Mouse (Mus musculus): Measurements from ENCODE around the gene Gm45234.
A peak's percentile ranks its signal among the peaks of the same experiment; 100 is the strongest.

Gene Gm45234

DNA sequence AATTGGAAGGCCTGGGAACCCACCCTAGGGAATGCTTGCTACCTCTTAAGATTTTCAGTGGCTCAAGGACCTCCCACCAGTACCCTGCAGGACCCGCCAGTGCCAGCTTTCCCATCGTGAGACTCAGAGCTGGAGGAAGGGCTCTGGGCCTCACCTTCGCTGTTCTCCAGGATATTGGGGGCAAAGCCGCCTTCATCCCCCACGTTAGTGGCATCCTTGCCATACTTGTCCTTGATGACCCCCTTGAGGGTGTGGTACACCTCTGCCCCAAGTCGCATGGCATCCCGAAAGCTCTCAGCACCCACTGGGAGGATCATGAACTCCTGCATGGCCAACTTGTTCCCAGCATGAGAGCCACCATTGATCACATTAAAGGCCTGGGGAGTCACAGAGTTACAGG is 10.1 kb upstream of the Gm45234 start:
- no peak for DNase-seq

DNA sequence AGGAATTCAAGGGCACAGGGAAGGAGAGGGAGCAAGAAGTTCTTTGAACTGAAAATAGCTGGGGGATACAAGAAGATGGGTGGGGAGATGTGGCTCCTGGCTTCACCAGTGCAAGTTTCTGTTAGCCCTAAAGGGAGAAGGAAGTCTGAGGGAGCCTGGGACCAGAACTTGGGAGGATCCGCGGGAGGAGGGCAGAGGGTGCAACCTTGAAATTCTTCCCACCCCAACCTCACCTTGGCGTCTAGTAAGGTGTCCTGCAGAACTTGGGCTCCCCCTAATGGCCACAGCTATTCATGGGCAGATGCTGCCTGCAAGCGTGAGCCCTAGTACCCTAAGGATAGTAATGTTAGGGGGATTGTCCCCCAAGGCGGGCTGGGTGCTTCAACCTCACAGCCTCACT is 3.4 kb upstream of the Gm45234 start:
- peak; percentile 94 for DNase-seq

GRCm38 (mm10) chr6:124758849-124759232 is 3.0 kb upstream of the Gm45234 start:
- no peak for DNase-seq

GRCm38 (mm10) chr6:124757909-124758848 is 2.4 kb upstream of the Gm45234 start:
- peak; percentile 72 for DNase-seq

GRCm38 (mm10) chr6:124757351-124757880 is 1.6 kb upstream of the Gm45234 start:
- no peak for DNase-seq

DNA sequence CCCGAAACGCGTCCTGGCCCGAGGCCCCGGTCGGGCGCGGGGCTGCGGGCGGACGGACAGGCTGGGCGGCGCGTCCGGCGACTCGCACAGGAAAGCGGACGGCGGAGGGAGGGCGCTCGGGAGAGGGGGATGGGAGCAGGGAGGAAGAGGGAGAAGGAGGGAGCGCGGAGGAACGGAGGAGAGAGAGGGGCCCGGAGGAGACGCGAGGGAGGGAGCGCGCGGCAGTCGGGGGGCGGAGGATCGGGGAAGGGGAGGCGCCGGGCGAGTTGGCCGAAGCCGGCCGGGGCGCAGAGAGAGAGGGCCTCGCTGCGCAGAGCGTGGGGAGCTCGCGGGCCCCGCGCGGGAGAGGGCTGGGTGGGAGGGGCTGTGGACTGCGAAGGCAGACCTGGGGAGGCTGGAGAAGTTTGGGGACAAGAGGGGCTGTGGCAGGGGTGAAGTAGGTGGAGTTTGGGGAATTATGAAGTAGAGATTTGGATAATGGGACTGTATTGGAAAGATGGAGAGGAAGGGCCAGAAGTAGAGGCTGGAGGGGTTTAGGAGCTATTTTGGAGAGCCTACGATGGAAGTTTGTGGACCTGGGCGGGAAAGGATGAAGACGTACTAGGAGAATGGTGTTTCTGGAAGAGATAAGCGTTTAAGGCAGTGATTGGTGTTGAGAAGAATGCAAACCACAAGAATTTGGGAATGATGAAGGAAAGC is 980 bp upstream of the Gm45234 start:
- DNase-seq: peak; percentile 82

DNA sequence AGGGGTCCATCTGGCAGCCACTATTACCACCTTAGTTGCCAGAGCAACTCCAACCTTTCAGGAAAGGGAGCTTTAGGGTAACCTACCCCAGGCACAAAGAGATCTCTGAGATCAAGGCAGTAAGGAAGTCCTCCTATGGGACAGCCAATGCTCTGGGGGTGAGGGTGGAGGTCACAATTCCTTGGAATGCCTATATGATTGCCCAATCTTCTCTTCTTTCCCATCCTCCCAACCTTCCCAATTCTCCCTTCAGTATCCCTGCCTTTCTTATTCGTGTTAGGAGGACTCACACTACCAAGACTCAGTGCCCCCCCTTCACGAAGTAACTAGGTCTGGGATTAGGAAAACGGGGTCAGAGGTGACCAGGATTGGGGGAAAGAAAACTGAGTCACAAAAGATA is 515 bp downstream of the Gm45234 start:
- DNase-seq: no peak

- DNase-seq: no peak
Measured at GRCm38 (mm10) chr6:124753861-124754260, 2.0 kb downstream of the Gm45234 start.

DNA sequence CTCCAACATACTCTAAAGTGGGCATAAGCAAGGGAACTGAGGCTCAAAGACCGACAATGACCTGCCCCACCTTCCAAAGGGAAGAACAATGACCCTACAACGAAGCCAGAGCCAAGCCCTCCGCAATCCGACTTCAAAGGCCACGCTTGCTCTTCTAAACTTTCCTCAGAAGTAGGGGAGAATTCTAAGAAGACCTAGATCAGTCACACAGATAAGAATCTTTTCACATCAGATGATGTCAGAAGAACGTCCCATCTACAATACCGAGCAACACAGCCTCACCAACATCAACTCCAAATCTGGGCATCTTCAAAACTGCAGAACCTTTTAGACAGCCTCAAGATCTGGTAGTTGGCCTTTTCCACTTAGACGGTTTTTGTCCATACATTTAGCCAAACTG is 5.4 kb downstream of the Gm45234 start:
- DNase-seq: no peak

GRCm38 (mm10) chr6:124746654-124747632 is 8.9 kb downstream of the Gm45234 start:
- no peak for DNase-seq

- no peak for DNase-seq
Measured at GRCm38 (mm10) chr6:124746296-124746605, 9.6 kb downstream of the Gm45234 start.

GRCm38 (mm10) chr6:124745490-124746295 is 10.1 kb downstream of the Gm45234 start:
- peak; percentile 97 for DNase-seq

- no peak for DNase-seq
Measured at GRCm38 (mm10) chr6:124744755-124745321, 11.0 kb downstream of the Gm45234 start.

GRCm38 (mm10) chr6:124743647-124744046 is 12.2 kb downstream of the Gm45234 start:
- no peak for DNase-seq

DNA sequence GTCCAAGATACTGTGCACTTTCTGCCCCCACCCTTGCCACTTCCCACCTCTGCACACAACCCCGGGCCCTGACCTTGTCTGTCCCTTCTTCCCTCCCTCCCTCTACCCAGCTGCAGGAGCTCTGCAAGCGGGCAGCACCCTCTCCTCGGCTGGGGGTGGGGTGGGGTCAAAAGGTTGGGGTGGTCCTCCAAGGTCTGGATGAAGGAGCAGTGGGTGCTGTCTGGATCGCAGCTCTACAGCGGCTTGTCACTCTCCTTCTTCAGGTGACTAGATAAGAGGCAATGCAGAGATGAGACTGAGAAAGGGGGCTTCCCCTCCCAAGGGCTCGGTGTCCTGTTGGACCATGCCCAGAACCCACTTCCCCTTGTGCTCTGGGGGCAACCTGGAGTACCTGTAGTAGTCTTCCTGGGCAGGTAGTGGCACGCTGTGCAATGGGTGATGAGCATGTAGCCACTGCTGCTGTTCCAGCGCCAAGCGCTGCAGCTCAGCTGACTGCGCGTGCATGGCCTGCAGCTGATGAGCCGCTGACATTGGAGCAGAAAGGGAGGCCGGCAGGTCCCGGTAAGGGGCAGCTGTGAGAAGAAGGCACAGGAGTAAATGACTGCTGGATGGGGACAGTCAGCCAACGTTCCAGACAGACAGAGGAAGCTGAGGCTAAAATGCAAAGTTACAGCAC is 12.8 kb downstream of the Gm45234 start:
- DNase-seq: no peak

GRCm38 (mm10) chr6:124741842-124742241 is 14.0 kb downstream of the Gm45234 start:
- DNase-seq: no peak

- peak; percentile 90 for DNase-seq
Measured at GRCm38 (mm10) chr6:124740888-124741761, 14.7 kb downstream of the Gm45234 start, which contains the start of gene Grcc10. TSS of gene Grcc10 (minus strand) at chr6:124741374.

DNA sequence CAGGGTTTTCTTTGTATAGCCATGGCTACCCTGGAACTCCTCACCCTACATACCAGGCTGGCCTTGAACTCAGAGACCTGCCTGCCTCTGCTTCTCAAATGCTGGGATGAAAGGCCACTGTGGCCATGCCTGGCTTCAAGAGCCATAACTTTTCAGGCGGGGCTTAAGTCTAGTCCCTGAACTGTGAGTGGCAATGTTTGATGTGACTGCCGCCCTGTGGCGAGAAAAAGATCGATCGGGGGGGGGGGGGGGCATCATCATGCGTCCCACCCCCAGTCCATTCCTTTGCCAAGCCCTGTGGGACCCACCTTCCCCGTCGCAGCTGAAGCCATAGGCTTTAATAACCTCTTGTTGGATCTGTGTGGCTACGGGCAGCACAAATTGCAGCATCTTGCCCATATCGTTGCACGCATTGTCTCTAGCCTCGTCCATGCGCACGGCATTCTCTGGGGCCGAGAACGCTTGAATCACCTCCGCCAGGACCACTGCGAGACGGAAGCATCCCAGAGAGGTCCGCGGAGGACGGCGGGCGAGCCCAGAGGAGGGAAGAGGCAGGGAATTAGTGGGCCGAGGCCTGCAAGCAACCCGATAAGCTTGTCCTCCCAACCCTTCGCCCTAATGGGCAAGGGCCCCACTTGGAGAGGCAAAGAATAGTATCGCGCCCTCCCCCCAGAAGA is 15.5 kb downstream of the Gm45234 start:
- DNase-seq: peak; percentile 64

- no peak for DNase-seq
Measured at GRCm38 (mm10) chr6:124739231-124739796, 16.5 kb downstream of the Gm45234 start.
